Comparison of ENCODE assay signal across 17 mouse cellular contexts in genomic region chr14:31935411-31935810, GRCm38 (mm10).
DNase-seq lines count a peak whose midpoint lies in the region; ATAC-seq lines count a peak whose summit lies in the region.
"Had no signal": no experiment of that assay in that cellular context is flagged by ENCODE, and none has a peak within 500 bp of the region (broad histone marks: within the 10 kb centered on the region; RNA-seq: fewer than 3 reads in every experiment).

No protein-coding gene starts in this region.

- H3K27ac ChIP-seq in neural tube, embryonic 13.5 days (replicated peaks): peak overlapping the region; percentile 95
- H3K27ac ChIP-seq: heart, adult 2 months; limb, embryonic 12.5 days had no signal

- peaks cover 19% of the 10 kb centered on the region; the same call in 1 of the 2 replicates for H3K9me3 ChIP-seq in neural tube, embryonic 13.5 days
- H3K9me3 ChIP-seq: limb, embryonic 12.5 days had no signal

- H3K4me1 ChIP-seq in neural tube, embryonic 13.5 days (replicated peaks): peaks cover 18% of the 10 kb centered on the region

- no peak overlapping the region for H3K4me2 ChIP-seq in neural tube, embryonic 13.5 days

- 52% methylated on average over 3 of the region's 3 CpGs for WGBS in neural tube, embryonic 13.5 days

- H3K9ac ChIP-seq in neural tube, embryonic 13.5 days: no peak overlapping the region
- H3K9ac ChIP-seq: limb, embryonic 12.5 days had no signal

- peak; percentile 65 for DNase-seq in heart, adult 11 months
- DNase-seq in heart, postnatal 14 days: no peak
- DNase-seq in neural tube, embryonic 10.5 days (ENCODE audit: extremely low spot score, low spot score): no peak
- DNase-seq in lung, postnatal 25 days (ENCODE audit: low spot score): peak; percentile 31
- DNase-seq in left cerebral cortex, postnatal 4 days: no peak
- DNase-seq in adrenal gland, adult 18-20 months (ENCODE audit: low spot score in 2 of 2): no peak
- DNase-seq: adrenal gland, adult 2 months; cerebellum, adult 9-10 months; heart, adult 2 months; heart, postnatal 4 days; kidney, adult 18-20 months; kidney, postnatal 36 days; right cerebral cortex, postnatal 4 days; thymus, postnatal 4 days had no signal

- intact Hi-C loops in heart, postnatal 14 days (cut with DNase I): no loop called here
- intact Hi-C loops in left cerebral cortex, postnatal 4 days (cut with DNase I): loop anchor here (10.0 kb wide), 3 partner anchors 101 to 281 kb away; partner anchors contain the start of gene Ankrd28

- no peak overlapping the region for H3K4me3 ChIP-seq in neural tube, embryonic 13.5 days
- H3K4me3 ChIP-seq: heart, adult 2 months; limb, embryonic 12.5 days had no signal

- no peak for ATAC-seq in neural tube, embryonic 13.5 days (ENCODE audit: low read depth)
- no peak for ATAC-seq in erythroid progenitor cell, adult 5-6 weeks (replicated peaks; ENCODE audit: low FRiP score, poor library complexity, severe bottlenecking)

- no peaks in the 10 kb centered on the region for H3K36me3 ChIP-seq in neural tube, embryonic 13.5 days
- H3K36me3 ChIP-seq: limb, embryonic 12.5 days had no signal

- H3K27me3 ChIP-seq in neural tube, embryonic 13.5 days: no peaks in the 10 kb centered on the region
- H3K27me3 ChIP-seq: limb, embryonic 12.5 days had no signal

Comparison
In these comparisons a context has a peak if more than half of its experiments do, and no peak if none do; other contexts are left out.
1. DNase-seq: peak in heart, adult 11 months (single experiment) and lung, postnatal 25 days (single experiment); none in heart, postnatal 14 days (0 of 2), neural tube, embryonic 10.5 days (single experiment), left cerebral cortex, postnatal 4 days (single experiment) and adrenal gland, adult 18-20 months (0 of 2).